Mouse (Mus musculus): ENCODE results near the gene Krt1. TPM values are rescaled to one million over a fixed set of nuclear protein-coding genes. Genes with fewer than 3 reads are reported as not detected.

The Krt1 gene
- polyA plus RNA-seq, 1 experiment from 2014 or later: 0.06 TPM

DNA sequence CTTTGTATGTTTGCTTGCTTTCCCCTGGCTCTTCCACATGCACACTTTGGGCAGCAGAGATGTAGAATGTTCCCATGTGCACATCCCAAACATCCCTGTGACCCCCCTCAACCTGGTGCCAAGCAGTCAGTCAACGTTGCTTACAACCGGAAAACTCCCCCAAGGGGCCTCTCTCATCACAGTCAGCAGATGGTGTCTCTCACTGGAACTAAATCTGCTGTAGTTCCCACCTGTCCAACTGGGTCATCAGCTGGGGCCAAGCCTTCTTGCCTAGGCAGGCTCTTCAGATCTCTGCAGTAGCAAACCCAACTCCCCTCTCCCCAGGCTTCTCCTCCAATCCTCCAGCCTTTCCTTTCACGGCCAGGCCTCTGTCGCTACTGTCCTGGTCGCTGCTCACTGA lies 6.1 kb upstream of the Krt1 start:
- Histone ChIP-seq H3K27ac (no peak overlapping the region), H3K9me3 (replicated peaks) (no peaks in the 10 kb centered on the region), H3K4me2 (no peak overlapping the region), H3K27me3 (replicated peaks) (peaks cover 68% of the 10 kb centered on the region), H3K4me1 (no peaks in the 10 kb centered on the region), H3K9ac (no peak overlapping the region), H3K4me3 (no peak overlapping the region), H3K36me3 (no peaks in the 10 kb centered on the region)
- 39% methylated on average over 5 of the region's 5 CpGs for WGBS (ENCODE audit: insufficient replicate concordance)
- ATAC-seq: no peak

DNA sequence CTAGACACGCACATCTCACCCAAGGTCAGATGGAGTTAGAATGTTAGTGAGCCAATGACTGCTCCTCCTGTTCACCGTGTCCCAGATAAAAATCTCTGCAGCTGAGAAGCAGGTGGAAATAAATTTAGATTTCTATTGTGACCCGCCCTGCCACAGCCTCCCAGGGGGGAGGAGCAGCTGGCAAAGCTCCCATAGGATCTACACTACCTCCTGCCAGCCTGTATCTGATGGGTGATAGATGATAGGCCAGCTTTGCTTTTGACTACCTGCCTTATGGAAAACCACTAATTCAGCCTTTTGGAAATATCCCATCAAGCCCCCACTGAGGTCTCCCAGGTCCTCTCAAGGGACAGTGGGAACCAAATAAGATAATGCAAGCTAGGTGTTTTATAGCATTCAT lies 5.1 kb upstream of the Krt1 start:
- WGBS (ENCODE audit: insufficient replicate concordance): 63% methylated on average over 3 of the region's 3 CpGs
- Histone ChIP-seq H3K9me3 (replicated peaks) (no peaks in the 10 kb centered on the region), H3K4me1 (no peaks in the 10 kb centered on the region), H3K36me3 (no peaks in the 10 kb centered on the region), H3K4me2 (no peak overlapping the region), H3K27ac (no peak overlapping the region), H3K4me3 (no peak overlapping the region), H3K9ac (no peak overlapping the region), H3K27me3 (replicated peaks) (peaks cover 68% of the 10 kb centered on the region)
- ATAC-seq: no peak

DNA sequence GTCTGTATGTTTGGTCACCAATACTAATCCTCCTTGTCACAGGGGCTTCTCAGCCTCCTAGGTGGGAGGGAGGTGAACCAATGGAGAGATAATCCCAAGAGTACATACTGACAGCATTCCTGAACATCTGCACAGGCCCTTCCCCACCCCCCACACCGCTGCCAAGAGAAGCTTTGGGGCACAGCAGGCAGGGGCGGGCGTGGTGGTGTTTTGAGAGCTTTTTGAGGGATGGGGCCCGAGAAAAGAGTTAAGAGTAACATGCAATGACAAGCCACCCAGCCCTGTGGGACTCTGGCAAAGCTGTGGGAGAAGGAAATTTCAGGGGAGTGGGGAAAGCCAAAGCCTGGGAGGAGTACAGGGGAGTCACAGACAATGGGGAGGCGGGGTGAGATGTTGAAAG lies 3.7 kb upstream of the Krt1 start:
- Histone ChIP-seq H3K4me1 (no peaks in the 10 kb centered on the region), H3K36me3 (no peaks in the 10 kb centered on the region), H3K27me3 (replicated peaks) (peaks cover 54% of the 10 kb centered on the region), H3K9me3 (replicated peaks) (no peaks in the 10 kb centered on the region), H3K4me3 (no peak overlapping the region), H3K4me2 (no peak overlapping the region), H3K9ac (no peak overlapping the region), H3K27ac (no peak overlapping the region)
- 14% methylated on average over 5 of the region's 5 CpGs for WGBS (ENCODE audit: insufficient replicate concordance)
- no peak for ATAC-seq

DNA sequence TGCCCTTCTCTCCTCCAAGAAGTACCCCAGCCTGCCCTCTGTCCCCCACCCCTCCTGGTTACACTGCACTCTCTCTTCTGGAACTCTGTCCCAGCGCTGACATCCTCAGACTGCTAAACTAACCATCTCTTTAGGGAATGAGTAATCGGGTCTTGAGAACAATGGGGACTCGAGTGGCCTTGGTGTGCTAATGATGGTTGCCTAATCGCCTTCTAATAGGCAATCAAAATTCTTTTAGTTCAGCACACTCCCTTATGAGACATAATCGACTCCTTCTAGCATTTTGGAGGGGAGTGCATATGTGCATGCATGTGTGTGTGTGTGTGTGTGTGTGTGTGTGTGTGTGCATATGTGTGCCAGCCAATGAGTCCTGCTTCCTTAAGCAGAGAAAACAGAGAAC lies 2.0 kb upstream of the Krt1 start:
- Histone ChIP-seq H3K27me3 (replicated peaks) (peaks cover 50% of the 10 kb centered on the region), H3K4me1 (no peaks in the 10 kb centered on the region), H3K36me3 (no peaks in the 10 kb centered on the region), H3K9me3 (replicated peaks) (no peaks in the 10 kb centered on the region), H3K9ac (no peak overlapping the region), H3K4me2 (no peak overlapping the region), H3K4me3 (no peak overlapping the region), H3K27ac (no peak overlapping the region)
- 31% methylated on average over 5 of the region's 5 CpGs for WGBS (ENCODE audit: insufficient replicate concordance)
- no peak for ATAC-seq

DNA sequence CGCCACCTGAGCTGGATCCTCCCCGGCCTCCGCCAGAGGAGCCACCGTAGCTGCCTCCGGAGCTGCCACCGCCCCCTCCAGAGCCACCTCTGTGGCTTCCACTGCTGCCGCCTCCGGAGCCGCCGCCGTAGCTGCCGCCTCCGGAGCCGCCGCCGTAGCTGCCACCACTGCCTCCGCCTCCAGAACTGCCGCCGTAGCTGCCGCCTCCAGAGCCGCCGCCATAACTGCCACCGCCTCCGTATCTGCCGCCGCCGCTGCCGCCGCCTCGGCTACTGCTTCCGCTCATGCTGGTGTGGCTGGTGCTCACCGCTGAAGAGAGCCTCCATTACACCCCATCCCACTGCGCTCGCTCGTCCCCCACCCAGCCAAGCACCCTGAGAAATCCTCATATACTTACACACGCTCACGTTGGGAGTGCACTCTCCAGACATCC lies 4.6 kb downstream of the Krt1 start:
- no peaks in the 10 kb centered on the region for H3K36me3 ChIP-seq
- no peak for ATAC-seq
- 2% methylated on average over 36 of the region's 37 CpGs for WGBS (ENCODE audit: insufficient replicate concordance)
- H3K27me3 ChIP-seq (replicated peaks): peaks cover 66% of the 10 kb centered on the region
- no peak overlapping the region for H3K27ac ChIP-seq
- H3K4me3 ChIP-seq: peak overlapping the region; percentile 42
- H3K9ac ChIP-seq: peak overlapping the region; percentile 31; the same call in 1 of the 2 replicates
- H3K9me3 ChIP-seq (replicated peaks): no peaks in the 10 kb centered on the region
- H3K4me2 ChIP-seq: peak overlapping the region; percentile 66
- H3K4me1 ChIP-seq: no peaks in the 10 kb centered on the region

DNA sequence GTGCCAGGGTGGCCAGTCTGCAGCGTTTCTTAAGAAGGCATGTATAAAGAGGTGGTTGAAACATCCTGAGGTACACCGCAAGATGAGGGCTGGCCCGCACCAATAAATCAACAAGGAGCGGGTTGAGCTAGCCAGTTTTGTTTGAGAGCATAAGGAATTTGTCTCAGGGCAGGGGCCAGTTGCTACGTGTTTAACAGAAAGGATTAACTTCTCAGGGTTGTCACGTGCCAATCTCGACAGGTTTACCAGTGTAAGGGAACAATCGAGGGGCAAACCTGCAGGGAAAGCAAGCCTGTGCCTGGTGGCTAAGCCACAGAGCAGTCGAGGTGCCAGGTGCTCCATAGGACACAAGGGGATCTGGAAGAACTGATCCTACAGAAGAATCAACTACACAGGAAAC lies 7.4 kb downstream of the Krt1 start:
- Histone ChIP-seq H3K4me3 (no peak overlapping the region), H3K27me3 (replicated peaks) (peaks cover 55% of the 10 kb centered on the region), H3K36me3 (no peaks in the 10 kb centered on the region), H3K9ac (no peak overlapping the region), H3K4me1 (no peaks in the 10 kb centered on the region), H3K4me2 (no peak overlapping the region), H3K9me3 (replicated peaks) (no peaks in the 10 kb centered on the region), H3K27ac (no peak overlapping the region)
- 51% methylated on average over 9 of the region's 9 CpGs for WGBS (ENCODE audit: insufficient replicate concordance)
- no peak for ATAC-seq

DNA sequence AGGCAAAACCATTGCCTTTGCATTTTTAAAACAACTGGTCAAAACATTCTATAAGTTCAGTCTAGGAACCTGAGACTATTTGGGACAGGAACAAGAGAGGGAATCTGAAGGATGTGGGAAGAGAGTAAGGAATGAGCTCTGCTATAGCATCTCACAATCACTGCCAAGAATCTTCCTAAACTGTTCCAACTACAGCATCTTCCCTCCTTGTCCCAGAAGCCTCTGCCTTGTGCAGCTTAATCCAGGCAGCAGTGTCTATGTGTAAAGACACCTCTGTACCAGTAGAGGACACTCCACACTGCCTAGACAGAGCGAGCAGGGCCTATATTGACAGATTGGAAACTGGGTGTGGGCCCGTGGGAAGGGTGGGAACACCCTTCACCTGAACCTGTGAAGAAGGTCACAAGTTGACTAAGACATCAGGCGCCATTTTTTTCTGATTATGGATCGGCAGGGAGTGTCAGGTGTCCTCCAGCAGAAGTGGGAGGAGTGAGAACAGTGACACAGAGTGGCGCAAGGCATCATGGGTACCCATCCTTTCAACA lies 15.7 kb downstream of the Krt1 start:
- ATAC-seq: no peak
- Histone ChIP-seq H3K27me3 (replicated peaks) (no peaks in the 10 kb centered on the region), H3K4me2 (no peak overlapping the region), H3K36me3 (no peaks in the 10 kb centered on the region), H3K27ac (no peak overlapping the region), H3K9ac (no peak overlapping the region), H3K4me1 (no peaks in the 10 kb centered on the region), H3K9me3 (replicated peaks) (no peaks in the 10 kb centered on the region), H3K4me3 (no peak overlapping the region)
- 55% methylated on average over 5 of the region's 5 CpGs for WGBS (ENCODE audit: insufficient replicate concordance)

DNA sequence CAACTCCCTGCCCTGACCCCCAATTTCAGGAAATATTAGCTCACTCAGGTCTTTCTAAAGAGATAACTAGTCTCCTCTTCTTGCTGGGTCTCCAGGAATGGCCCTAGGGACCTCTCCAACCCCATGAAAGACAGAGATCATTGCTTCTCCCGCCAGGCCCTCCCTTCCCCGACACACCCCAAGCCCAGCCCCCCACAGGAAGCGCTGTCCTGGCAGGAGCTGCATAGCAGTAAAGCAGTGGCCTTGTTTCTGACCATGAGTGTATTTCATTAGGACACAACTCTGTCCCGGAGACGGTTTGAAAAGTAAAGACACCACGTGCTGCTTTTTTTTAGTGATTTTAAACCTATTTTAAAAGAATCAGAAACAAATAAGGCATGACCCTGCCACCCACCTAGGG lies 17.5 kb downstream of the Krt1 start:
- H3K27ac ChIP-seq: no peak overlapping the region
- WGBS (ENCODE audit: insufficient replicate concordance): 28% methylated on average over 6 of the region's 6 CpGs
- H3K9ac ChIP-seq: no peak overlapping the region
- no peaks in the 10 kb centered on the region for H3K27me3 ChIP-seq (replicated peaks)
- no peak overlapping the region for H3K4me3 ChIP-seq
- no peak for ATAC-seq
- H3K9me3 ChIP-seq (replicated peaks): no peaks in the 10 kb centered on the region
- no peaks in the 10 kb centered on the region for H3K4me1 ChIP-seq
- no peaks in the 10 kb centered on the region for H3K36me3 ChIP-seq
- H3K4me2 ChIP-seq: no peak overlapping the region

DNA sequence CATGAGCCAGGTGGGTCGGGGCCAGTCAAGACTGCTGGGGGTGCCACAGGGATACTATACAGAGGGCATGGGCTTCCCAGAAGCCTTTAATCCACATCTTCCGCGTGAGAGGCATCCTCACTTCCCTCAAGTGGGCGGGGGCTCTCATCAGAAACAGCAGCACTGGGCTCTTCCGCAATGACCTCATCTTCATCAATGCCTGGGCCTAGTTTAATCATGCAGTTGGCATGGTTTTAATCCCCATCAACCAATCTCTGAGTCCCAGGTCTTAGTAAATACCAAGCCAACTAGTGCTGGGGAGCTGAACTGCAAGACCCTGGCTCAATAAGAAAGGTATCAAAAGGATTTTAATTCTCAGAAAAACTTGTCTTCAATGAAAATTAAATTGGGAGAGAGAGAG lies 21.2 kb downstream of the Krt1 start:
- WGBS (ENCODE audit: insufficient replicate concordance): 49% methylated on average over 5 of the region's 5 CpGs
- no peaks in the 10 kb centered on the region; the same call in 1 of the 2 replicates for H3K27me3 ChIP-seq (replicated peaks)
- no peaks in the 10 kb centered on the region for H3K9me3 ChIP-seq (replicated peaks)
- no peaks in the 10 kb centered on the region for H3K4me1 ChIP-seq
- no peak for ATAC-seq
- no peak overlapping the region for H3K27ac ChIP-seq
- H3K4me3 ChIP-seq: no peak overlapping the region
- H3K4me2 ChIP-seq: no peak overlapping the region
- H3K36me3 ChIP-seq: no peaks in the 10 kb centered on the region
- no peak overlapping the region for H3K9ac ChIP-seq

DNA sequence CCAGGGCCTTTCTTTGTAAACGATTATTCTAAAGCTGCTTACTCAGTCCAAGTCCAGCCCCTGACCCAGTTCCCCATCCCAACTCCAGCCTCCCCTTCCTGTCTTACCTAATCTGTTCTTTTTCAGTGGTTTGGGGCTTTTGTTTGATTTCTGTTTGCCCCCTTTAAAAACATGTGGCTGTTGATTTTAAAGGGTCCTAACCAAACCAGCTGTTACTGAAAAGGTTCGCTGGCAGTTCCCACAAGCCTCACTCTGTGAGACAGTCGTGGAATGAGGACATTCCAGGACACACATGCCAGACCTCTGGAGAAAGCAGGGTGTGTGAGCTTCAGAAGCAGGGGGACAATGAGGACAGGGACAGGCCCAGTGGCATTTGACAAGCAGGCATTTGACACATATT lies 28.8 kb downstream of the Krt1 start:
- Histone ChIP-seq H3K27ac (no peak overlapping the region), H3K9ac (no peak overlapping the region), H3K4me1 (no peaks in the 10 kb centered on the region), H3K4me3 (no peak overlapping the region), H3K9me3 (replicated peaks) (no peaks in the 10 kb centered on the region), H3K4me2 (no peak overlapping the region), H3K36me3 (no peaks in the 10 kb centered on the region), H3K27me3 (replicated peaks) (peaks cover 9% of the 10 kb centered on the region; the same call in 1 of the 2 replicates)
- ATAC-seq: no peak
- 29% methylated on average over 3 of the region's 3 CpGs for WGBS (ENCODE audit: insufficient replicate concordance)

DNA sequence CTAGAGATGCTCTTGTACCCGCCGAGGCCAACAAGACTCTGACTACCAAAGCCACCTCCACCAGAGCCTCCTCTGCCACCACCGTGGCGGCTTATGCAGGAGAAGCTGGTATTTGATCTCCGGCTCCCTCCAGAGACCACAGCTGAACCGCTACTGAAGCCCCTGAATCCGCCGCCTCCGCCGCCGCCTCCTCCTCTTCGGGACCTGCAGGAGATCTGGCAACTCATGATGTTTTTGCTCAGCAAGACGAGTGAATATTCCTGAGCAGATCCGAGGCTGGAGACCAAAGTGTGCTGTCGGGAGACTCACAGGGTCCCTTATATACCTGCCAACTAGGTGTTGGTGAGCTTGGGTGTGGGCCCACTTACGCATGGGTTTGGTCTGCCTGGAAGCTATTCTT lies 32.7 kb downstream of the Krt1 start, which contains the start of gene Krt2:
Krt2 (minus strand) TSS at position 295 of the 400 bp plus-strand sequence.
- Histone ChIP-seq H3K36me3 (no peaks in the 10 kb centered on the region), H3K9me3 (replicated peaks) (no peaks in the 10 kb centered on the region), H3K4me3 (no peak within 1 kb of the TSS), H3K4me1 (no peaks in the 10 kb centered on the region), H3K4me2 (no peak within 1 kb of the TSS), H3K27me3 (replicated peaks) (peaks cover 12% of the 10 kb centered on the region; the same call in 1 of the 2 replicates), H3K27ac (no peak within 1 kb of the TSS), H3K9ac (no peak within 1 kb of the TSS)
- ATAC-seq: no peak
- 59% methylated on average over 16 of the region's 16 CpGs for WGBS (ENCODE audit: insufficient replicate concordance)

DNA sequence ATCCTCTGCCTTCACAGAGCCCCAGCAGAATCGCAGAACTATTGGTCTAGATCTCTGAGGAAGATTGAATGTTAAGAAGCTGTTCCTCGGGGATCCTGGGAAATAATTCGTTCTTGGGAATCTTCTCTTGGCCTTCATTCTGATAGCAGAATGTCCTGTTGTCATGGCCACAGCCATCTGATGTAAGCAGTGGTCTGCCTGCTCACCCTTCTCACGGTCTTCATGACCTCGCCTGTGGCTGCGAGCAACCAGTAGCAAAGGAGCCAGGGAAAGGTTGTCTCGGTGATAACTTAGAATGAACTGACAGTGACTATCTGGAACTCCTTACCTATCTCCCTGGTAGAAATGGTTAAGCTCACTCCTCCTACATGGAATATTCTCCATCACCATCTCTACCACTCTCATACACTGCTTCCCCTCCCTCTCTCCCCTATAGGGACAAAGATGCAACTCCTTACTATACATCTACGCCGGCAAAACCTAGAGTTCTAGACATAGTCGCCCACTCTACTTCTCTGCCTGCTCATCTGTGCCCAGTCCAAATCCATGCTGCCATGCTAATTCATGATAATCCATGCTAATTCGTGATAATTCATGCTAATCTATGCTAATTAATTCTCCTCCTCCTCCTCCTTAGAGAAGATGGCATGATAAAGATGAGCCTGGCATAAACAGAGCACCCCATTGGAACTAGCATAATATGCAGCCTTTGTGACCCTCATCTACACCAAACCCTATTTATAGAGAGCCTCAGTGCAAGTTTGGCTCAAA lies 47.4 kb downstream of the Krt1 start:
- no peak overlapping the region for H3K9ac ChIP-seq
- no peak overlapping the region for H3K4me2 ChIP-seq
- WGBS (ENCODE audit: insufficient replicate concordance): 60% methylated on average over 11 of the region's 11 CpGs
- H3K27ac ChIP-seq: no peak overlapping the region
- no peaks in the 10 kb centered on the region for H3K4me1 ChIP-seq
- no peaks in the 10 kb centered on the region for H3K36me3 ChIP-seq
- H3K4me3 ChIP-seq: no peak overlapping the region
- no peaks in the 10 kb centered on the region for H3K9me3 ChIP-seq (replicated peaks)
- no peak for ATAC-seq
- peaks cover 4% of the 10 kb centered on the region; the same call in 1 of the 2 replicates for H3K27me3 ChIP-seq (replicated peaks)
